Mouse (Mus musculus) B cell, adult 2 months (primary cell): ENCODE results near the gene Pakap.

Experiments
- DNase-seq, 2 experiments: peaks; one replicate each; pipeline ENCODE4 v3.0.0; 2022

Gene Pakap

DNA sequence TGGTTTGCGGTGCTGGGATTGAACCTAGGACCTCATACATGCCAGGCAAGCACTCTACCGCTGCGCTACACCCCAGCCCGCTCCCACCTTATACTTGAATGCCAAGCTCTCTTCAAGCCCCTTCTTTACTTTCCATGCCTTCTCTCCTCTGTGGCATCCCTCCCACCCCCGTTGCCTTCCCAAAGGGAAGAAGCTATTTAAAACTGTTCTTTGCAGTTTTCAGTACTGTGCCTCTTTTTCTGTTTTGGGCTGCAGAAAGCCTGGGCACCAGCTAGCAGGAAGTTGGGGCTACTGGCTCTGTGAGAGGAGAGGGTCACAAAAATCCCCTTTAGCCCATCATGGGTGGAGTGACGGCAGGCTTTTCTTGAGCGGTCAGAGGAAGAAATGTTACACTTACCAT, 65.1 kb downstream of the Pakap start:
- DNase-seq: no peak

DNA sequence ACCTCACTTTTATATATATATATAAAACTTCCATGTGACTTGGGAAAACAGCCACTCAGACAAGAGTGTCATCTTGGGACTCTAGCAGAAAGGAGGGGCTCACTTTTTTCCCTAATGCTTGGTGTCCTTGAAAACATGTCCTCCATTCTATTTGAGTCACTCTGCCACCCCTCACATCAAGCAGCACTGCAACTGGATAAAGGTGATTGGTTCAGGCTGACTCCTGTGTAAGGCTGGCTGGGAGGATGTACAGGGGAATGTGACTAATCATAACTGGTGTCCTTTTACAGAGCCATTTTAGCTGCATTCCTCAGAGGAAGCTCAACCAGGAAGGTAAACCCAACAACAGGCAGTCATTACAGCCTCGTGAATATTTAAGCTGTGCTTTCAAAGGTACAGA, 67.0 kb downstream of the Pakap start:
- DNase-seq: no peak

DNA sequence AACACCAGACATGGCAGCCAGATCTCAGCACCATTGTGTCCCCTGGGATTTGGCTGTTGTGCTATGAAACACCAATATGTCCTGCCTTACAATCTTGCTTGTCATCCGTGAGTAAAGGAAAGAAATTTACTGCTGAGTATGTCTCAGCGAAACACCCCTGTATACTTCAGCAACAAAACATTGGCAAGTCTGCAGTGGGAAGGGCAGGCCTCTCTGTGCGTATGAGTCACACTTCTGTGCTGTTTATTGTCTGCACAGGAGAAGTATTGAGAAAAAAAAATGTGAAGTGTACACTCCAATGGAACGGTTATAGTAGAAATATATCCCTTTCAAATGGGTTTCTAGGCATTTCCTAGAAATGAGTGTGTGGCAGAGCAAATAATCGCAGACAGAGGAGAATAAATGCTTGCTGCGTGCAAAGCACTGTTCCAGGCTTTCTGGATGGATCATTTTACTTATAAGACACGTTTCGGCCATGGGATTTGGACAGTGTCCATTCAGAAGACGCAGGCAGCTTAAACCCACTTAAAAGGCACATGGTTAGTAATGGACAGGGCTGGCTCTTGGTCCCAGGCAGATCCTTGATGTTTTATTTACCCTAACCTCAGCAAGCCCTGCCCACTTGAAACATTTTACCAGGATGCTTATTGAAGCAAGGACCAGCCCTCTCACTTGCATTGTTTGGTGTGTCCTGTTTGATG, 69.0 kb downstream of the Pakap start:
- no peak for DNase-seq

DNA sequence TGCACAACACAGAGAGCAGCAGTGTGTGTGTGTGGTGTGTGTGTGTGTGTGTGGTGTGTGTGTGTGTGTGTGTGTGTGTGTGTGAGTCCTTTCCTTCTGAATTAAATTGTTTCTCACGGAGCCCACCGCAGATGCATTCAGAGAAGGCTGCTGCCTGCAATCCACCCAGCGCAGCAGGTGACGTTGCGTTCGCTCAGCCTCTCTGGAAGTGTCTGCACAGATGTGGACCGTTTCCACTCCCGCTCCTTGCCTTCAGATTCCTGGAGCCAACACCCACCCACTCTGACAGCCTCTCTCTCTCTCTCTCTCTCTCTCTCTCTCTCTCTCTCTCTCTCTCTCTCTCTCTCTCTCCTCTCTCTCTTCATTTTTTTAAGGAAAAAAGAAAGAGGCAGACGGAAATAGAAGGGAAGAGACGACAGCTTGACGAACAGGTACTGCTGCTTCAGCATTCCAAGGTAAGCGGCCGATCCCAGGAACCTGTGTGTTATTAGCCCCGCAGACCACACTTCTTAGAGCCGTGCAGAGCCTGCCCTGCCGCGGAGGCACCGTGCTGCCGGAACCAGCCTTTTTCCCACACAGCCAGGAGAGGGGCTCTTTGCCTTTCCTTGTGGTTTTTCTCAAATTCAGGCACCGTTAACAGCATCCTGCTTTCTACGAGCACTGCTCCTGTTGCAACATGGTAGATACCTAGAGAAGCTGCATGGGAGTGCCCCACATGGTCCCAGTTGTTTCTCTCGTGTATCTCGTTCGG, 69.8 kb downstream of the Pakap start:
- DNase-seq: no peak

DNA sequence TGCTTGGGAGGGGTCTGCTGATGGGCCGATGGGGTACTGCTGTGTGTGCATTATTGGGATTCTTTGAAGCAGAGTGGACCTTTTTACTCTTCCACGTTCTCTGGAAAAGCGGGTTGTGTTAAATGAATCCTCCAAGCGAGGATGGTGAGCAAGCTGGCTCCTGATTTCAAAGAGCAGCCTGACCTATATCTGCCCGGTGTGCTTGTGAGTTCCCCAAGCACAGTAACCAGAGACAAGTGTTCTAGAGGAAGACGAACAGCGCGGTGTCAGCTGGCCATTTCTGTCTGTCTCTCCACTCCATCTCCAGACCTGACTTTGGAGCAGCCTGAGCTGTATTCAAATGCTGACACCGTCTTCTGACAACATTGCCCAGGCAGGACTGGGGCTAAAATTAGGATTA, 71.0 kb downstream of the Pakap start:
- no peak for DNase-seq

DNA sequence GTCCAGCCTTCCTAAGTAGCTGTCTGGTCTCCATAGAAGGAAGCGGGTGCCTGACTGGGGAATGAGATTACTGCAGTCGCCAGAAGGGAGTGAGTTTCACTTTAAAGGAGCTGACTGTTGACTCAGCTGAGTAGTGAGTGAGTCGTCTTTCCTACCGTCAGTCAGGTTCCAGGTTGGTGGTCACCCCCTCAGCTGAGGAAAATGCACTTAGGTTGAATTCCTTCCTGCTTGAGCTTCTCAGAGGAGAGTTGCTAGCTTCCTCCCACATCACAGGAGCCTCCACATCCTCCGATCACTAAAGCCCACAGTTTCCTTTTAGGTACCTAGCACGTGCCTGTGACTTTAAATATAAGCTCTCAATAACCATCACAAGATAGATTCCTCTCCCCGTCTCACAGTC, 72.2 kb downstream of the Pakap start:
- DNase-seq: no peak

DNA sequence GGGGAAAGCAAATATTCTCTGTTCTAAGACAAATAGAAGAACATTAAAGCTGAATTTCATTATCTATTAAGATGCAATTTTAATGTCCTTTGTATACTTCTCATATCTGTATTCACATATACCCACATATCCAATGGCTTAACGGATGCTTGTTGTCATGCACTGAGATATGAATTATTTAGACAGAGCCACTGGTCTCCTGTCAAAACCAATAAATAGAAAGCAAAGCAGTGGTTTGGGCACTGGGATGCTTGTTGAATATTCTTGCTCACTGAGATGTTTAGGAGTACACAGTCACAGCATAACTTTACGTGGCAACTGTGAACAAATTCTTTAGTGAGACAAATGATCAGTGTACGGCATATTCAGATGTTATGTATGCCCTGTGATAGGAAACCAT, 73.0 kb downstream of the Pakap start:
- no peak for DNase-seq

DNA sequence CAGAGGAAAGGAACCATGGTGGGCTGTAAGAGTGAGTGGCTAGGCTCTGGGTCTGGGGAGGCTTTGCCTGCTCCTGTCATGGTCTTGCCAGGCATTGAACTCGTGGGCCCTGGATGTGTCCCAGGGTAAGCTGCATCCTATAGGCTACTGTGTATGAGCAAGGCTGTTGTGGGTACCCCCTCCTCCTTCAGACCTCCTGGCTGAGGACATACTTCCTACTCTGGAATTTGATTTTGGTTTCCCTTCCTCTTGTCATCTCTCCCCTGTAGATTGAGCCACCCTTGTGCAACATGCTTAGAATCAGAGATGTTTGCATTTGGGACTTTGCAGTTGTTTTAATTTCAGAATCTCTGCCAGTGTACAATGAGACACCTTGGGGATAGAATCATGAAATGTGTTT, 83.0 kb downstream of the Pakap start:
- no peak for DNase-seq

DNA sequence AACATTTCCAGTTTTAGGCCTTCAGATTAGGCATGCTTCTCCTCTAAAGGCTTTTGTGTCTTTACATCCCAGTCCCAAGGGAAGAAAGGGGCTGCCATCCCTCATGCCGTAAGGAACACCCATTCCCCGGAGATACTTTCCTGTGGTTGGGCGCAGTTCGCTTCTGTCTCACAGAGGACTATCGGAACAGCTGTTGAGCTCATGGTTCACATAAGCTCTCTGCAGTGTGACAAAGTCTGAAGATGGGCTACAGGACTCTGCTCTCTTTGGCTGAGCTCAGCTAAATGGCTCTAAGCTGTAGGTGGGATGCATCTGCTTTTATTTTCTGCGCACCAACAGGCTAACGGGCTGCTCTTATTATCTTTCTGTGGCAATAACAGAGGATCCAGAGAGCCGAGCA, 83.6 kb downstream of the Pakap start:
- no peak for DNase-seq

DNA sequence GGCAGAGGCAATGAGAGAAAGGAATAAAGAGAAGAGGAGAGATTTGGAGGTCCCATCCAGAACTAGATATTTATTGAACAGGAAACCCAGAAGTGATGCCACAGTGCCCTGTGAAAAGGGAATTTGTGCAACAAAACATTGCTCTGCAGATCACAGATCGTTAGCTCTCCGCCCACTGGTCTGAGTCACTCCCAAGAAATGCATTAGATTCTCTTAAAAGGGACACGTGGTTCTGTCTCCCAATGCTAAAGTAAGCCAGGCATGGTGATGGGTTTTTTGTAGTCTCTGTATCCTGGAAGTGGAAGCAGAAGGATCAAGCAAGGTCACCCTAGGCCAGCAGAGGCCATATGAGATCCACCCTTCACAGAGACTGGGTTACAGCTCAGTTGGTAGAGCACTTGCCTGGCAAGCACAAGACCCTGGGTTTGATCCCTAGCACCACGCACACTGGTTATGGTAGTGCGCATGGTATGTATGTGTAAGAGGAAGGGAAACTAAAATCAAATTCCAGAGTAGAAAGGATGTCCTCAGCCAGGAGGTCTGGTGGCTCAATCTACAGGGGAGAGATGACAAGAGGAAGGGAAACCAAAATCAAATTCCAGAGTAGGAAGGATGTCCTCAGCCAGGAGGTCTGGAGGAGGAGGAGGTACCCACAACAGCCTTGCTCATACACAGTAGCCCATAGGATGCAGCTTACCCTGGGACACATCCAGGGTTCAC, 84.4 kb downstream of the Pakap start:
- no peak for DNase-seq

DNA sequence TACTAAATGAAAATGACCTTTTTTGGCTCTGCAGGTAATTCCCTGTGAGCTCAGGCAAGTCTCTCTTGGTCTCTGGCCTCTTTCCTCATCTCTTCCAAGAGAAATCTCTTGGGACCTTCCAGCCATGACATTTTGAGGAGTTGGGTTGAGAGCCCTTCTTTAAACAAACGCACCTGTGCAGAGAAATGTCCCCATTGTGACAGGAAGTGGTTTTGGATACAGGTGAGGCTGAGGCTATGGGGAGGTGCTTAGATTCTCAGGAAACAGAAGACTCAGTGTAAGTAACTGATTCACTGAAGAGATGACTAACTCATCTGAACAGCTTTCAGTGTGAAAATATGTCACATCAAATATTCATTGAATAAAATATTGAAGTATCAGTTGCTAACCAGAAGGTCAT, 88.0 kb downstream of the Pakap start:
- no peak for DNase-seq

DNA sequence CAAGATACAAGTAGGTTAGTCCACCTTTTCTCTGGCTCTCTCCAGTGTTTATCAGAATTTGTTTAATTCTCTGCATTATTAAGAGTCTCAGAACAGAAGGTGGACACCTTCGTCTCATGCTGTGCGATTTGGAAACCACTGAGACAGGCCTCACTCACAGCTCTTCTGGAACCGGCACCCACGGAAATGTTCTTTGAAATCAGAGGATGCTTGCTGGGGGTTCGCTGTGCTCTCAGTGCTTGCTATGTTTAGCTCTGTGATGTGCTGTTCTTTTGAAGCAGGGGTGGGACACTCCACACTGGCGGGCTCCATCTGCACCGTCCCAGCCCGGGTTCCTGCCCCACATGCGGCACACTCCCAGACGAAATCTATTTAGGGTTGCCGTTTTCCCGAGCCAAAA, 88.4 kb downstream of the Pakap start:
- DNase-seq: no peak

DNA sequence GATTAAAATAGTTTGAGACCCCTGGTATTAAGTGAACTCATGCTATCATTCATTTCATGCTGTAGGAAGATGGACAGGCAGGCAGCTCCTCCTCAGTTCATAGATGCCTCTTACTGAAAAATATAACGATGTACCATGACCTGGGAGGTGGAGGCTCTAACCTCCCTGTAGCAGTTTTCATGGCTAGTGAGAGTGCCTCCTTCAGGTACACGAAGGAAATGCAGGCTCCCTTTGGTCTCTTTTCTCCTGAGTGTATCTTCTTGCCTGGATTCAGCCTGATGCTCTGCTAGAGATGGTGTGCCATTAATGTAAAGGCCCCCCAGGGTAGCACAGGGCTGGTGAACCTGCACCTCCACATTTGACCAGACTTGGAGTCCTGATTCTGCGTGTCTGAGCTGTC, 88.9 kb downstream of the Pakap start:
- no peak for DNase-seq

DNA sequence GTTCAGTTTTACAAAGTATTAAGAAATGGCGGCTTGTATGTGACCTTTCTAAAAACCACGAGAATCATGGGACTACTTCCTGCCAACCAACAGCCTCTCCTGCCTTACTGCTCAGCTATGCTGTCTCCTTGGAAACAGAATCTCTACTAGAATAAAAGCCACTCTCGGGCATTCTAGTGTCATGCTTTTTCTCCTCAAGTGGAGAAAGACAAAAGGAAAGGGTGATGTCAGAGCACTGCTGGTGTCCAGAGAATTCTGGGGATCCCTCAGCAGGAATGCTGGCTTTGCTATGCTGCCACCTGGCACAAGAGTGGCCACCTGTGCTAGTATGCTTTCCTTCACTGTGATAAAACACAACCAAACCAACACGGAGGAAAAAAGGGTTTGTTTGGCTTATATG, 92.5 kb downstream of the Pakap start:
- no peak for DNase-seq

DNA sequence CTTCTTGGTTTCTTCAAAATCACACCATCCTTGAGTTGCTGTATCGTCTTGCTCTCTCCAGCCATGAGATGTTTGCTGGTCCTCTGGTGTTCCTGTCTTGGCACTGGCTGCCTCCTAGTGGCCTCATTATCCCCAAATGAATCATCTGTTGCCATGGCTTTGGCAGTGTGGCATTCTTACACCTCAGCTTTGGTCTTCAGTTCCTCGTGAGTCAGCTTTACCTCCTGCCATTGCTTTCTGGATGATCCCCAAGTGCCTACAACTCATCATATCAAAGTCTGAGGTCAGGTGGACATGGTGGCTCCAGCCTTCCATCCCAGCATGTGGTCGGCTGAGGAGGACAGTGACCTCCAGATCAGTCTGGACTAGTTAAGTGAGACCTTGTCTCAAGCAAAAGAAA, 98.1 kb downstream of the Pakap start:
- no peak for DNase-seq

DNA sequence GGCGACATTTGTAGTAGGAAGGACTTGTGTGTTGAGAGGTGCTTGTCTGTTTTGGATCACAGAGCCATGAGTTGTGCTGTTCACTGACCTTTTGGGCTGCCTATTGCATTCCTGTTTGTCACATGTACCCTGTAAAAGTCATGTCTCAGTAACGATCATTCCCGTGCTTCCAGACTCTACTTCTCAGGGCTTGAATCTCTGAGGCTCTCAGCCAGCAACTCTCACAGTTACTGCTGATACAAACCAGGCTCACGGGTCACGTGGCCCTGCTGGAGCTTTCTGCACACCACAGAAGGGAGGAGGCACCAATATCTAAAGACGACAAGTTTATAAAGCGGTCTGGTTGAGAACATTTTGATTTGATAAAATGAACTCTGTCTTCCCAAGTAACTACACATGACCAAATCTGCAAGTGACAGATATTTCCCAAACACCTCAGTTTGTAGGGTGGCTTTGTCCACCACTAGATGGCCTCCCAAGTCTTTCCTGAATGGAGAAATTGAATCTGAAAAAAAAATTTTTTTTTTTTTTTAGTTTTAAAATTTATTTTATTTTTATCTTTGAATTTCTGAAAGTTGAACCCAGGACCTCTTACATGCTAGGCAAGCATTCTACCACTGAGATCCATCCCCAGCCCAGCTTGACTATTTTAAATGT, 103.0 kb downstream of the Pakap start:
- peak in 1 of 2 experiments; percentile 19 for DNase-seq

DNA sequence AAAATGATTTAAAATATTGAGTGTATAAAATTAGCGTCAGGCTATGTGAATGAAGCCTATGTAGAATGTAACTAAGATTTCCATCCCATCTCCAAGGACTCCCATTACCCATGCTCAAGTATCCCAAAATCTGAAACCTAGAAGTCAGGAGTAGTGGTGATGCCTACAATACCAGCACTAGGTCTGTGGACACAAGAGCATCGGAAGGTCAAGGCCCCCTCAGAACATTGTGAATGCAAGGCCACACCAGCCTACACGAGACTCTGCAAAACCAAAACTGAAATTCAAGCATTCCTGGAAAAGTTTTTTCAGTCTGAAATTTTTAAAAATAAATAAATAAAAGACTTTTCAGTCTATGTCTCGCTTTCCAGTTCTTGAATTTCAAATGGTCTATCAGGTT, 104.6 kb downstream of the Pakap start:
- no peak for DNase-seq

DNA sequence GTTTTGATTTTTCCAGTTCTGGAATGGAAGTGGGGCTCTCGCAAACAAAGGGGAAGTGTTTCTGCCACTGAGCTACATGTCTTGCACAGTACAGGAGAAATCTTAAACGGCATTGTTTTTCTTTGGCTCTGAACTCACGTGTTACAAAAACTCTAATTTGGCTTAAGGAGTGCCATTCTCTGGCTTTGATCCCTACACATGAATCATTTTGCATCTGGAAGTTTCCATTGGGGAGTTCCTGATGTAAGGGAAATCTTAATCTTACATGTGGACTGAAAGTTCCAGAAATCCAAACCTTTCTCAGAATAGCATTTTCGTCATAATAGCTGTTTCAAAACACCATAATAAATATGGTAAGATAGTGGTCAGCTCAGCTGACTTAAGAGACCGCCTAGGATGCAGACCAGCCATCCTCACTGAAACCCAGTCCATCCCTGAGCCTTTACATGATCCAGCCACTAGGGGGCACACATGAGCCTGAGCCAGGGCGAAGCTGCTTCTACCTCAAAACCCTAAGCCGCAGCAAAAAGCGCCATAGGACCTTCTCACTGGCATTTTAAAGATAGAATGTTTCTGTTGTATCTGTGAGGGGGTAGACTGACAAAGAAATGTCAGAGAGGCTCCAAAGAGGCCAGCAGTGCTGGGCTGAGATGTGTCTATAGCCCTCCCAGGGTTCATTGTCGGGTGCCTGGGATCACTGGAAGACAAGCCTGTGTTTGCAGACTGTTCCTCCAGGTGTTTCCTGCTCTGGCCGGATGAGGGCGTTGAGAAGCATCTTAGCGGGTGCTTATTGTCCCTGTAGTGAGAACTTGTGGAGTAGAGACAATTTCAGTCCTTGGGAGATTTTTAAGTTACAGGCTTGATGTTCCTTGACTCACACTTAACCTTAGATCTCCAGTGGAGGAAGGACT, 105.3 kb downstream of the Pakap start:
- peak; percentile 95 for DNase-seq

DNA sequence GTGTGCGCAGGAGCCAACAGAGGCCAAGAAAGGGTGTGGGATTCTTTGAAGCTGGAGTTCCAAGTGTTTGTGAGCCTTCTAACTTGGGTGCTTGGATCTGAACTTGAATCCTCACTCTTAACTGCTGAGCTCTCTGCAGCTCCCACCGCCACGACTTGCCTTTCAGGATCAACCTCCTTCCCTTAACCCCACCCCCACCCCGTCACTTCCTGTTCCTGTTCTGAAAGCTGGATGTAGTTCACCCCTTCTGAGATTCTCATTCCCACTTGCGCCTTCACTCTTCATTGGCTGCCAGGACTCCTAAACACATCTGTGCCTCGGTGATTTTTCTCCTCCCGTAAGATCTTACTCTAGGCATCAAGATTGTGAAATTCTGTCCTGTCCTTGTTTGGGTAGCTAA, 106.4 kb downstream of the Pakap start:
- peak in 1 of 2 experiments; percentile 14 for DNase-seq

DNA sequence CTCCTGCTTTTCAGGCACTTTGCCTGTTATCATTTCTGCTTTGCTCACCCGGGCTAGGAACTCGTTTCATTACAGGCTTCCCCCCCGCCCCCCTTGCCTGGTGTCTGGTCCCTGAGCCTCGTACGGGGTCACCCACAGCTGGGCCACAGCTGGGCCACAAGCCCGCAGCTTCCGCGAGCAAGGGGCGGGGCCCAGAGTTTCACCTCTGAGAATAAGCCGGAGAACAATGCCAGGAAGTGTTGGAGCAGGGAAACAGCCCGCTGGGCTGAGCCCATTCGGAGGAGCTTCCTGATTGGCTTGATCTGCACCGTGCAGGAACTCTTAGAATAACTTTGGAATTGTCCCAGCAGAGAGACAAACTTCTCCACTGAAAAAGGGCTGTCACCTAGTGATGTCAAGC, 107.4 kb downstream of the Pakap start:
- peak; percentile 56 to 59 for DNase-seq

DNA sequence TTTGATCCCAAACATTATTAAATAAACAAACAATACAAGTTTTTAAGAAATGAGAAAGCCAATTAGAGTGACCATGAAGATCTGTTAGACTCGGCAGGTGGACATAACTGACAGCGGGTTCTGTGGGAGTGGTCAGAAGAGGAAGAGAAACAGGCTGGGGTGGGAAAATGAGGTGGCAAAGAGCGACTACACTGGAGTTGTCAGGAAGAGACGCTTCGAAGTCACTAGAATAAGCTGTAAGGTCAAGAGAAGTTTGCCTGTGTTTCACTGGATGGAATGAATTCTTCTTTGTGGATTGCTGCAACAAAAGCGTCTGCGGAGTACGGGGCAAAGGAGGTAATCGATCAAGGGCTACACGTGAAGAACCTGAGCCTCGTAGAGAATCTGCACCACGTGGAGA, 109.9 kb downstream of the Pakap start:
- no peak for DNase-seq

DNA sequence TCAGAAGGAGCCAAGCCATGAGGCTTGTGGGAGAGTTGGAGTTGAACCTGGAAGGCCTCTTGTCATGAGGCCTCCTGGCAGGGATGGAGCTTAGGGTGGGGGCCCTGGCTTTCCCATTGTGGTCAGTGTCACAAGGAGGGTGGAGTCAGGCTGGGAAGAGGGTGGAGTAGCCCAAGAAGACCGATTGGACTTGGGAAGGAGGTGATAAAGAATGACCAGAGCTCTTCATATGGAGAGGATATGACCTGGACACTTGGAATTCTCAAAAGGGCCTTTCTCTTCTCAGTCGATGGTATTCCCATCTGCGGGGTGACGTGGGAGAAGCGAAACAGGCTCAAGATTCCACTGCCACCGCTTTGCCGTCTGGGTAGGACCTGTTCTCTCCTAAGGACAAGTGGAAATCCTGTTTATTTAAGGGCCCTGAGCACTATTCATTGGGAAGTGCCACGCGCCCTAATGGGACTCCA, 111.0 kb downstream of the Pakap start:
- no peak for DNase-seq
